Mouse (Mus musculus): ENCODE results near the gene Mier2.

Gene Mier2

GRCm38 (mm10) chr10:79575754-79576153 is 20.8 kb upstream of the Mier2 start:
- no peak for DNase-seq (ENCODE audit: extremely low spot score, low spot score)

- DNase-seq (ENCODE audit: extremely low spot score, low spot score), result no peak
Measured at GRCm38 (mm10) chr10:79574796-79575195, 19.8 kb upstream of the Mier2 start.

DNA sequence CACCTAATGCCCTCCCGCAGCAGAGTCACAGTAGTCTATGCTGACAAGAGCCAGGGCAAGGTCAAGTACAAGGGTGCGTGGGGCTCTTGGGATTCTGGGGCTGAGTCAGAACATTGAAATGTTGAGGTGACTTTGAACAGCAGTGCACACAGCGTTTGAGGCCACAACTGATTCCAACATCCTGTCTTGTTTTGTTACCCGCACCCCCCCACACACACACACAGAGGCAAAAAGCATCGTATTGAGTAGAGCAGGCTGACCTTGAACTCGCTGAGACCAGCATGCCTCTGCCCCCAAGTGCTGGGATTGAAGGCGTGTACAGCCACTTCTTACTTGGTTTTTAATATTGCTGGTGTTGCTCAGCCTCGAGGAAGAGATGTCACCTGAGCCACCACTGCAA is 19.4 kb upstream of the Mier2 start:
- DNase-seq (ENCODE audit: extremely low spot score, low spot score), result no peak

DNA sequence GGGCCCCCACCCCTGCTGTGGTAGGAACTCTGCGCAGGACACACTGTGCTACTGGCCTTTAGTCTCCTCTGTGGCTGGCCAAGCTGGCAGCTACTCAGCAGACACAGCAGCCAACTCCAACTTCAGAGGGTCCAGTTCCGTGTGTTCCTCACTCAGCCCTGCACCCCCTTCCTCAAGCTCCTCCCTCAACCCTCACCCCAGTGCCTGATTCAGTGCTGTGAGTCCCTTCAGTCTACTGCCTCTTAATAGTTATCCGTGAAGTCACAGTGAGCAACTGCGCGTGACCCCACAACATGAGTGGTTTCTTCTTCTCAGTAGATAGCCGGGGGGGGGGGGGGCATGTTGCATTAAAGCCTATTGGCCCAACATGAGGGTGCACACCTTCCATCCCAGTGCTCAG is 18.6 kb upstream of the Mier2 start:
- no peak for DNase-seq (ENCODE audit: extremely low spot score, low spot score)

- DNase-seq (ENCODE audit: extremely low spot score, low spot score), result no peak
Measured at GRCm38 (mm10) chr10:79571314-79571713, 16.3 kb upstream of the Mier2 start.

- no peak for DNase-seq (ENCODE audit: extremely low spot score, low spot score)
Measured at GRCm38 (mm10) chr10:79569921-79570320, 14.9 kb upstream of the Mier2 start.

GRCm38 (mm10) chr10:79559716-79560115 is 4.7 kb upstream of the Mier2 start:
- no peak for DNase-seq (ENCODE audit: extremely low spot score, low spot score)

DNA sequence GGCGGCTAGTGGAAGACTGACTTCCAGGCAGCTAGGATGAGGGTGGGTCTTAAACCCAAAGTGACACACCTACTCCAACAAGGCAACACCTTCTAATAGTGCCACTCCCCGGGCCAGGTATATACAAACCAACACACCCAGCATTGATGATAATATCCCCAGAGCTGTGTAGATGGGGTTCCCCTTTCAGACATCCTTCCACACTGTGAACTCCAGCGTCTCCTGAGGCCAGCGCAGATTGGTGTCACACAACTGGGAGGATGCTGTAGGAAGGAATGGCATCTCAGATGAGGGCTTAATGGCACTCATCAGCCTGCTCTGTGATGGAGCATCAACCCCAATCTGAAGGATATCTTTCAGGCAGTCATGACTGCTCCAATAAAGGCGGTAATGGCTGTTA is 2.5 kb upstream of the Mier2 start:
- DNase-seq (ENCODE audit: extremely low spot score, low spot score), result no peak

GRCm38 (mm10) chr10:79556951-79557350 is 2.0 kb upstream of the Mier2 start:
- no peak for DNase-seq (ENCODE audit: extremely low spot score, low spot score)

DNA sequence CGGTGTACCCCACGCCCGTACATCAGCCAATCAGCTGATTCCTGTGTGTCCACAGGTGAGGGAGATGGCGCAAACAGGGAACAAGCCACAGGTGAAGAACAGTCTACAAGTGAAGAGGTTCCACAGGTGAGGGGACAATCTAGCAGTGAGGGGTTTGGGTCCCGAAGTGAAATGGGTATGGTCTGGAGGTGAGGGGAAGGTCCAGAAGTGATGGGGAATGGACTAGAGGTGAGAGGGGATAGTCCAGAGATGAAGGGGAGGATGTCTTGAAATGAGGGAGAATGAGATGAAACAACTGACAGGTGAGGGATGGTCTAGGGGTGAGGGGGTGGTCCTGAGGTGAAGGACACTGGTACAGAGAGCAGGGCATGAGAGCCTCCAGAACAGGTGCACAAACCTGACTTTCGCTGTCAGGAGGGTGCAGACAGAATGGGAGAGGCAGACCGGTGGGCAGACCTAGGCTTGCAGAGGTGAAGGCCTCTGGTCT is 282 bp upstream of the Mier2 start:
- no peak for DNase-seq (ENCODE audit: extremely low spot score, low spot score)

GRCm38 (mm10) chr10:79553691-79554090 is 1.3 kb downstream of the Mier2 start:
- no peak for DNase-seq (ENCODE audit: extremely low spot score, low spot score)

DNA sequence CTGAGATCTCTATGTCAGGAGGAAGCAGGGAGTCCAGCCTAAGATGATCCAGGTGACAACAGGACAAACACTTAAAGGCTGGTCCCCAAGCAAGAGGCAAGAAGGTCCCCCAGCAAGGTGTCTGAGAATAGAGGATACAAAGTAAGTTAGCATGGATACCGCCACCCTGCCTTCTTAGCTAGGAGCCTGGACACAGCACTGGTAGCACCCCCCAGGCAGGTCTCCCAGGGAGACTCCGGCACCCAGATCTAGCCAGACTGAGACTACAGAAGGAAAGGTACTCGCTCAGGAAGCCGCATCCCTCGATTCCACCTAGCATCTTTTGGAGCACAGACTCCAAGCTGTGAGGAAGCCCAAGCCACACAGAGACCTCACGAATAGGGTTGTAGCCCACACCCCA is 1.8 kb downstream of the Mier2 start:
- no peak for DNase-seq (ENCODE audit: extremely low spot score, low spot score)

DNA sequence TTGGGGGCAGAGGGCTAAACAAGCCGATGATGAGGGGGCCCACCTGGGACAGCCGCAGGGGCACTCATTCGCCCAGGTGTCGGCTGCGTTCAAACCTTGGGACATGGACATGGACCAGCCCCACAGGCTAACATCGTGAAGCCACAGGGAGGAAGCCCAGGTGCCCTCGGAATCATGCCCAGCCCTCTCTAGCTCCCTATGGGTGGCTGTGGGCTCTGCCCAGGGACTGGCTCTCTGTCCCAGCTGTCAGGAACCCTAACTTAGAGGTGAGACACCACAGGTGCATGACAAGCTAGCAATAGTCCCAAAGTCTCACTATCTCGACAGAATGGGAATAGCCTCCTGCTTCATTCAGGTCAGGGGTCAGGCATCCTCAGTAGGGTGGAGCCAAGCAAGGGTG is 2.5 kb downstream of the Mier2 start:
- no peak for DNase-seq (ENCODE audit: extremely low spot score, low spot score)

GRCm38 (mm10) chr10:79550366-79550765 is 4.6 kb downstream of the Mier2 start:
- no peak for DNase-seq (ENCODE audit: extremely low spot score, low spot score)

DNA sequence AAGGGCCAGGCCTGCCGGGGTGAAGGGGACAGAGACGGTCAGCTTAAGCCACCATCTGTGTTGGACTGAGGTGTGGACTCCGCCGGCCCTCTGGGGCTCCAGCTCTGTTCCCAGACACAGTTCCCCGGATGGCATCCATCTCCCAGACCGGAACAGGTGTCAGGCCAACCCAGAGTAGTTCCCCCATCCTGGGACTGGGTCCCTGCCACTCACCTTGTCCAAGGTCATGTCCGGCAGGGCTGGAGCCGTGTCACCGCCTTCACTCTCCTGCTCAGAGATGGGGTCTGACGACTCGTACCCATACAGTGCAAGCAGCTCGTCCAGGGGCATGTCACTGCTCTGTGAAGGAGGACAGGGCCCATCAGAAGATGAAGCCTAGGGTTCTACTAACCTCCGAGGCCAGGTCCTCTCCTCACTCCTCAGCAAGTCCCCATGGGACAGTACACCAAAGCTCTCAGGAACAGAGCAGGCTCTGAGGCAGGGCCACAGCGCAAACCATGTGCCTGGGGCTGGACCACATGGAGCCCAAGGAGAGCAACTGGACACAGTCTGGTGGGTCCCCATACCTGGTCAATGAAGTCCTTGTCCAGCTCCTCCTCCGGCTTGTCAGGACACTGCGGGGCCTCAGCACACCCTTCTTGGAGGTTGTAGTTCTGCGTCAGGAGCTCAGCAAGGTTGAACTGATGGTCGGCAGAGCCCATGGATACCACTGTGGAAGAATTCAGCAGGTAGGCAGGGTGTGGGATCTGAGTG is 5.9 kb downstream of the Mier2 start:
- DNase-seq (ENCODE audit: extremely low spot score, low spot score), result no peak

- no peak for DNase-seq (ENCODE audit: extremely low spot score, low spot score)
Measured at GRCm38 (mm10) chr10:79548546-79548945, 6.5 kb downstream of the Mier2 start.

GRCm38 (mm10) chr10:79547148-79547675 is 7.8 kb downstream of the Mier2 start:
- no peak for DNase-seq (ENCODE audit: extremely low spot score, low spot score)

DNA sequence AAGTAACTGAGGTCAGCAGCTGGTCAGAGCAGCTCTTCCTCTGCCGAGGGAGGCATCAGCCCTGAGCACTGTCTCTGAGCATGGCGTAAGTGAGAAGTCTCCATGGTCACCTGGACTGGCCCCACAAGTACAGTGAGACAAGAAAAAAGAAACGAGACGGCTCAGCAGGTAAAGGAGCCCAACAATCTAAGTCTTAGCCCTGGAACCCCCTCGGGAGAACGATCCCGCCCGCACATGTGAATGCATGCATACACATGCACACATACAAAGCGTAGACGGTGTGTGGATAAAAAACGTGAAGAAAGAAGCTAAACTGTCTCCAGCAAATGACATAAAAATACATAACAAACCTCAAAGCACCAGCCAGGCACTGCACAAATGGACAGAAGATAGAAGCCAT is 8.5 kb downstream of the Mier2 start:
- DNase-seq (ENCODE audit: extremely low spot score, low spot score), result no peak

DNA sequence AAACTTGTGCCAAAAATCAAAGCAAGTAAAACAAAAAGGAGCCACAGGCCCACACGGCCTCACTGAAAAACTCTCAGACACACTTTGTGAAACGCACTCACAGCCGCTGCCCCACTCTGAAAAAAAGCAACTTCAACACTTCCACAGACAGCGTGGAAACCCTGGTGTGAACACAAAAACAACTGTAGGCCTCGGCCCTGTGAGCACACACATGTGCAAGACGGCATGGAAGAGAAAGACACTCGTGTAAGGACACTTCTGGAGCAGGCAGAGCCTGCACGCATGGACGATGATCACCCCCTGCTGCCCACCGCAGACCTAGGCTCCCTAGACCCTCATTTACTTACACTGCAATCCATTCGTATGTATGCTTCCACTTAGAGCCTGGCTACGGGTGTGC is 9.1 kb downstream of the Mier2 start:
- no peak for DNase-seq (ENCODE audit: extremely low spot score, low spot score)

GRCm38 (mm10) chr10:79544631-79545030 is 10.4 kb downstream of the Mier2 start:
- DNase-seq (ENCODE audit: extremely low spot score, low spot score), result no peak

DNA sequence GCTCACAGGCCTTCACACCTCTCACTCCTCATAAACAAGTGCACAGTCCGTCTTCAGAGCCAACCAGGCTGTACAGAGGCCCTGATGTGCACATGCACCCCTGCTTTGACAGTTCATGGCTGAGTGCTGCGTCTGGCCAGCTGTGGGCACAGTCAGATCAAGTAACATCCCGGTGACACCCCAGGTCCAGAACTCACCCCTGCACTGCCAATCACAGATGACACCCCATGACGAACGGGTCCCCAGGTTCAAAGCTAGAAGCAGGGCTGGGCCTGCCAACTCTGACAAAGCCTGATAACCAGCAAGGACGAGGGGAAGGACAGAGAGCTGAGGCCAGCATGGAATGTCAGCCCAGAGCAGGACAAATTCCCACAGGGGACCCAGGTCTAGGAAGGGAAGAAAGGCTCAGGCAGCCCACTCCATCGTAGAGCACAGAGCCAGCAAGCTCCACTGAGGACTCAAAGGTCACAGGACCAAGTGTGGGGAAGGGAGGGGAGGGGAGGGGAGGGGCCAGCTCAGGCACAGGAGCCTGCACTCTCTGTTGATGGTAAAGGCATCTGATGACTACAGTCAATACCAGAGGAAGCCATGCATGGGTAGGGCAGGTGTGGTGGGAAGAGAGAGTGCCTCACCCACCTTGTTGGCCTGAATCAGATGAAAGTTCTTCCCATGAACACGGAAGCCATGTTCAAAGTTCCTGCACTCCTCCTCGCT is 11.0 kb downstream of the Mier2 start:
- DNase-seq (ENCODE audit: extremely low spot score, low spot score), result no peak

GRCm38 (mm10) chr10:79542171-79542570 is 12.8 kb downstream of the Mier2 start:
- DNase-seq (ENCODE audit: extremely low spot score, low spot score), result no peak

GRCm38 (mm10) chr10:79541522-79541921 is 13.5 kb downstream of the Mier2 start:
- DNase-seq (ENCODE audit: extremely low spot score, low spot score), result no peak

All from neural tube, embryonic 10.5 days (tissue).